Comparison of ENCODE assay signal across 8 mouse cellular contexts in genomic region chr11:57600621-57601121, GRCm38 (mm10). TPM values are rescaled to one million over a fixed set of nuclear protein-coding genes. Genes with fewer than 3 reads are reported as not detected.
A peak's percentile ranks its signal among the peaks of the same experiment; 100 is the strongest.
DNase-seq lines count a peak whose midpoint lies in the region.
"Had no signal": no experiment of that assay in that cellular context is flagged by ENCODE, and none has a peak within 500 bp of the region (broad histone marks: within the 10 kb centered on the region; RNA-seq: fewer than 3 reads in every experiment).

No protein-coding gene starts in this region.

- H3K4me1 ChIP-seq in forebrain, embryonic 10.5 days: peaks cover 42% of the 10 kb centered on the region
- H3K4me1 ChIP-seq in limb, embryonic 10.5 days: peaks cover 27% of the 10 kb centered on the region

- intact Hi-C loops in heart, postnatal 36 days (cut with DNase I): no loop called here

- no peaks in the 10 kb centered on the region for H3K9me3 ChIP-seq in forebrain, embryonic 10.5 days
- no peaks in the 10 kb centered on the region for H3K9me3 ChIP-seq in limb, embryonic 10.5 days (replicated peaks)
- H3K9me3 ChIP-seq: stomach, embryonic 15.5 days had no signal

- DNase-seq in Muller cell, postnatal 12 days (ENCODE audit: inconsistent ontology term): peak; percentile 93
- DNase-seq in adipocyte (ENCODE audit: low spot score): peak; percentile 7
- DNase-seq in forebrain, embryonic 10.5 days (ENCODE audit: extremely low spot score, low spot score): peak; percentile 45
- peak; percentile 21 to 23 for DNase-seq in heart, postnatal 36 days
- peak; percentile 37 for DNase-seq in limb, embryonic 10.5 days (ENCODE audit: low spot score)
- peak; percentile 14 for DNase-seq in right cerebral cortex, postnatal 25 days
- no peak for DNase-seq in natural killer cell, adult 2 months (ENCODE audit: low spot score in 2 of 2)

- H3K4me3 ChIP-seq in forebrain, embryonic 10.5 days: peak overlapping the region; percentile 1; the same call in 1 of the 2 replicates
- H3K4me3 ChIP-seq in limb, embryonic 10.5 days: peak overlapping the region; percentile 15; the same call in 1 of the 2 replicates
- H3K4me3 ChIP-seq: stomach, embryonic 15.5 days had no signal

- H3K27me3 ChIP-seq in forebrain, embryonic 10.5 days (ENCODE audit: poor library complexity, severe bottlenecking): peaks cover 54% of the 10 kb centered on the region
- no peaks in the 10 kb centered on the region for H3K27me3 ChIP-seq in limb, embryonic 10.5 days (ENCODE audit: low read depth, poor library complexity, severe bottlenecking)
- H3K27me3 ChIP-seq: stomach, embryonic 15.5 days had no signal

- peak overlapping the region; percentile 51 for H3K27ac ChIP-seq in forebrain, embryonic 10.5 days
- H3K27ac ChIP-seq in limb, embryonic 10.5 days: peak overlapping the region; percentile 77
- H3K27ac ChIP-seq: stomach, embryonic 15.5 days had no signal

- H3K36me3 ChIP-seq in forebrain, embryonic 10.5 days (replicated peaks): no peaks in the 10 kb centered on the region
- H3K36me3 ChIP-seq in limb, embryonic 10.5 days: no peaks in the 10 kb centered on the region
- H3K36me3 ChIP-seq: stomach, embryonic 15.5 days had no signal

- 10% methylated on average over 4 of the region's 4 CpGs for WGBS in forebrain, embryonic 10.5 days
- WGBS in limb, embryonic 10.5 days: 9% methylated on average over 4 of the region's 4 CpGs

RNA-seq across cellular contexts. Expression of gene Galnt10, which starts 44.6 kb away (rescaled TPM):
- 18.3 and 18.6 TPM in 2 replicates for polyA plus RNA-seq in forebrain, embryonic 10.5 days (2016; fragmentation: Nextera tagmentation; extraction: Ambion mirVana)
- total RNA-seq in heart, postnatal 36 days (2021): 1 to 10 TPM; 6.7 to 9.2 TPM
- polyA plus RNA-seq in limb, embryonic 10.5 days (2016; fragmentation: Nextera tagmentation; extraction: Ambion mirVana): 20.3 and 22.3 TPM in 2 replicates

Comparison
In these comparisons a context has a peak if more than half of its experiments do, and no peak if none do; other contexts are left out.
1. DNase-seq: peak in Muller cell, postnatal 12 days (single experiment), adipocyte (single experiment), forebrain, embryonic 10.5 days (single experiment), heart, postnatal 36 days (2 of 2), limb, embryonic 10.5 days (single experiment) and right cerebral cortex, postnatal 25 days (single experiment); none in natural killer cell, adult 2 months (0 of 2).